Mouse (Mus musculus) heart, postnatal 25 days (tissue): ENCODE results near the gene Cdh3. TPM values are rescaled to one million over a fixed set of nuclear protein-coding genes. Genes with fewer than 3 reads are reported as not detected.

Source experiments
- DNase-seq: peaks from one replicate; pipeline ENCODE4 v3.0.0; 2022; ENCODE audit warnings: low spot score
- intact Hi-C: fragments of 180-260 bp; cut with DNase I; formaldehyde crosslinking; loops from one replicate; pipeline ENCODE4 v1.15.1; 2025
- total RNA-seq, 2 experiments: library from RNA; stranded (reverse); gene quantifications; 2 replicates each; pipeline ENCODE4 v1.2.3; 2021

Cdh3 gene
- total RNA-seq, 2 experiments from 2014 or later: 1.3 to 1.6 TPM

DNA sequence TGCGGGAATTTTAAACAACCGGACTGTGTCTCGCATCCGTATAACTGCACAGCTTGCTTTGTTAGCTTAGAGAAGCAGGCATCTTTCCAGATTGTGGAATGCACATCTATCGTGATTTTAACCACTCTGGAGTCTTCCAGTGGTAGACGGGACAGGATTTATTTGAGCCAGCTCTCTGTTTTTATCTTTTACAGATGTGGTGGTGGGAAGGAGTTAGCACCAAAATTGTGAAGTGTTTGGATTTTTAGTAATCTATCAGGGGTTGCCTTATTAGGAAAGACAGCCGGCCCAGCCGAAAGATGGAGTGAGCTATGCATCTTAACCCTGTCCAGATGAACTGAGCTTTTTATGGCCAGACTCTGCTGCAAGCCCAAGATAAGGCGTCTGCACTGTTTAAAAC lies 11.2 kb downstream of the Cdh3 start:
- intact Hi-C loops: no loop called here

DNA sequence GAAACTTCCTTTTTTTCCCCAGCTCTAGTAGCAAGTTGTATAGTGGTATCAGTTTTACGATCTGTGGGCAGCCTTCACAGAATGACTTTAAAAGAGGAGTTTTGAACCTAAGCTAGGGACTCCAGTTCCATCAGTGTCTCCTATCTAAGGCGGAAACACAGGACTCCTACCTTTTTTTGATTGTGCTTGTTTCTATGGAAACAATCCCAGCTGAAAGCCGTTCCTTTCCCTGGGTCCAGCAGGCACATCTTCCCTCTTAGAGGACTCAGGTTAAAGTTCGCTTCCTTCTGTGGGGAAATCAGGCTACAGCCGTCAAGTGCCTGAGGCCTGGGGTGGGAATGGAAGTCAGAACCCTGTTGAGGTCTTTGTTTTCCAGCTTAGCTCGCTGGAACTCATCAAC lies 16.0 kb downstream of the Cdh3 start:
- intact Hi-C loops: no loop called here
- DNase-seq: no peak

More for the DNA sequence above, 11.2 kb downstream of the Cdh3 start:
- no peak for DNase-seq

DNA sequence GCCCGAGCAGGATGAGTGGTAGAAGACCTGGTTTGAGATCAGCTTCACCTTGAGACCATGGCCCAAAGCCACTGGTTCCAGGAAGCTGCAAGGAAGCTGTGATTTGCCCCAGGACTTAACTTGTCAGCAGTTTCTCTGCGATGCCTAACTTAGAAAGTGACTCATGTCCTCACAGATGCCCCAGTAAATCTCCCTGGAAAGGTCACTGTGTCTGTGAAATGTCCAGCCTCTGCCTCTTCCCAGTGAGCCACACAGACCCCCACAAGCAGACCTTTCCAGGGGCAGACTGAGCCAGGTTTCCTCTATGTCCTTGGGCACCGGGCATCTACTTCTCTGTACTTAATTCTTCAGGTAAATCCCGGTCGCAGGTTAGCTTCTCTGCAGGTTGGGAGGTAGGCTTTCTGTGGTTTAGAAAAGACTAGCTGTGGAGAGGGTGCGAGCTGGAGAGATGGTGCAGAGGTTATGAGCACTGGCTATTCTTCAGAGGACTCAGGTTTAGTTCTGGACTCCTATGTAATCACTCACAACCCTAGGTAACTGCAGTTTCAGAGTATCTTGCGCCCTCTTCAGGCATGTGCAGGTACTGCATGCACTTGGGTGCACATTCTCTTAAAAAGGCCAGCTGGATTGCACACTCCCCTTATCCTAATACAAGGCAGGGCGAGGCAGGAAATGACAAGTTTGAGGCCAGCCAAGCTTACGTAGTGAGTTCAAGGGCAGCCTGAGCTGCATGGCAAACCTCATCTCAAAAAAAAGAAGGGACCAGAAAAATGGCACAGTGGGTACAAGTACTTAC lies 16.7 kb downstream of the Cdh3 start:
- DNase-seq: no peak
- intact Hi-C loops: no loop called here

DNA sequence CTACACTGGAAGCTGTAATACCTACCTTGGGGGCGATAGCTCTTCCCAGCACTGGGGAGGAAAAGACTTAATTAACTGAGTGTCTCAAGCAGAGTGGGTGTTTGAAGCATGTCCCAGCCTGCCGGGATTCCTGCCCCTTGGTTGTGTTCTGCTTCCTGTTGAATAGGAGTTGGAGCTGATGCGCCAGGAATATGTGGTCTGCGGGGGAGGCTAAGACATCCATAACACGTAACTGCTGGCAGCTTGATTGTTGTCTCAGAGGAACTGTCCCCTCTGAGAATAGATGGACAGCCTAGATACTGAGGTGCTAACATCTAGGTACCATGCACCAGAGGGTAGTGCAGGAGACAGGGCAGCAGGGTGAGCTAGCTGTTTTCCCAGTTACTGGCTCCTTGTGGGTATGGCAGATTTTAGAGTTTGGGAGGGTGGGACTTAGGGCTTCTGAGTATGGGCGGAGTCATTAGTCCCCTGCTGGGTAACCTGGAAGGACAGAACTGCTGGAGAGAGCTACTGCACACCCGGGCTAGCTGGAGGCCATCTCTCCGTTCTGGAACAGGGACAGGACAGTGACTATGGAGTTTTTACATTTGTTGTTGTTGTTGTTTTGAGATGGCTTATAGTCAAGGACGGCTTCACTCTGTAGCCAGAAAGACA lies 18.0 kb downstream of the Cdh3 start:
- intact Hi-C loops: no loop called here

DNA sequence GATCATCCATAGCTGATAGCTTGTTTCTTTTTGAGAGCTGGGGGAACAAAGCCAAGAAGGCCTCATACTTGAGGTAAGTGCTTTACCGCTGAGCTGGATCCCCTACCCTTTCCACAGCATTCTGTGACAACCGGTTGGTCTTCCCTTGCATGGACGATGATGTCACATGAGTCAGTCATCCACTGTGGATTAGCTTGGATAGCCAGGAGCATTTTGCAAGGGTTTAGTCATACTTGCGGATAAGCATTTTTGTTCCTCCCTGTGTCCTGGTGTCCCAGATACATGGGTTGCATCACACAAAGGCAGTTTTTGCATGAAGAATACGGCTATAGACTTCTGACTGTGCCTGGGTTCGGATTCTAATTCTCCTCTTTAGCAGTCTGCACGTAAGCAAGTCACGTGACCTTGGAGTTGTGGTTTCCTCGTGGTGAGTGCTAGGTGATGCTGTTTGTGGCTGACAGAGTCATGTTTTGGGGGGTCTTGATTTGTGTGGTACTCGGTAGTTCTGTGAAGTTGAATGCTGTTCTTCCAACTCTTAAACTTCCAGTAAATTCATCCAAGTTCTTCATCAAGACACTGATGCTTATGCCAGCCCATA lies 19.3 kb downstream of the Cdh3 start:
- DNase-seq: no peak
- intact Hi-C loops: no loop called here

More for the DNA sequence above, 18.0 kb downstream of the Cdh3 start:
- no peak for DNase-seq

DNA sequence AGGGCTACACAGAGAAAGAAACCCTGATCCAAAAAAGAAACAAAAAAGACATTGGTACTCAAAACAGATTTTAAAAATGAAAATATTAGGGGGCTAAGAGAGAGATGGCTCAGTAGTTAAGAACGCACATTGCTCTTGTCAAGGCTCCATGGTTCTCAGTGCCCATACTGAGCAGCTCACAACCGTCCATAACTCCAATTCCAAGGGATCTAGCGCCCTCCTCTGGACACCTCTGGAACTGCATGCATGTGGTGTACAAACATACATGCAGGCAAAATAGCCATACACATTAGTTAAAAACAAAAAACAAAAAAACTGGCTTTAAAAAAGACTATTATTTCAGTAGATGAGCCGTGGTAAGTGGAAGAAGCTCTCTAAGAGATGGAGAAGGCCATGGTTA lies 19.9 kb downstream of the Cdh3 start:
- intact Hi-C loops: no loop called here
- no peak for DNase-seq

DNA sequence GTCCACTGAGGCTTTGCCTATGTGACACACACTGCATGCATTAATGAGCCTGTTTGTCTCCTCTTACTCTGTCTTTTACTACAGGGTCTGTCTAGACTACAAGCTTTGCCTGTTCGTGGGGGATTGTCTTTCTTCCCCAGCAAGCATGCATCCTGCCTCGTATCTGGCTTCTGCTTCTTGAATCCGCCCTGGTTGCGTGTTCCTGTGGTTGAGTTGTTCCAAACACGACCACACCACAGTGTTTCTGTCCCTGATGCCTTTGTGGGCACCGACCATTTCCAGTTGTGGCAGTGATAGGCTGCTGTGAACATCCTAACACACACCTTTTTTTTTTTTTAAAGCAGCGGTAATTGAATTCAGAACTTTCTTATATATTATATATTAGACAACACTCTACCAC lies 23.0 kb downstream of the Cdh3 start:
- DNase-seq: no peak
- intact Hi-C loops: loop anchor here (1.0 kb wide), 1 partner anchor 100 kb away; no protein-coding TSS in a partner anchor

DNA sequence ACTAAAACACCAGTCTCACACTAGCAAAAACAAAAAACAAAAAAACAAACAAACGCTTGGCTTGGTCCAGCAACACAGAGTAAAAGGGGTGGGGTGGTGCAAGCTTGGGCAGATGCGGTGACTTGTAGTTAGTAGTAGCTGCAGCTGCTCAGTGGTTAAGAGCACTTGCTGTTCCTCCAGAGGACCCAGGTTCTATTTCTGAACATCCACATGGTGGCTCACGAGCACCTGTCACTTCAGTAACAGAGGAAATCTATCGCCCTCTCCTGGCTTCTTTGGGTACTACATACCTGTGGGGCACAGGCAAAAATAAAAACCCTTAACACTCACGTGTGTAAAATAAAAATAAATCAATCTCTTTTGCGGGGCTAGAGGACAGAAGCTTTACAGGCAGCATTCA lies 23.8 kb downstream of the Cdh3 start:
- DNase-seq: no peak
- intact Hi-C loops: loop anchor here (1.0 kb wide), 1 partner anchor 101 kb away; no protein-coding TSS in a partner anchor

DNA sequence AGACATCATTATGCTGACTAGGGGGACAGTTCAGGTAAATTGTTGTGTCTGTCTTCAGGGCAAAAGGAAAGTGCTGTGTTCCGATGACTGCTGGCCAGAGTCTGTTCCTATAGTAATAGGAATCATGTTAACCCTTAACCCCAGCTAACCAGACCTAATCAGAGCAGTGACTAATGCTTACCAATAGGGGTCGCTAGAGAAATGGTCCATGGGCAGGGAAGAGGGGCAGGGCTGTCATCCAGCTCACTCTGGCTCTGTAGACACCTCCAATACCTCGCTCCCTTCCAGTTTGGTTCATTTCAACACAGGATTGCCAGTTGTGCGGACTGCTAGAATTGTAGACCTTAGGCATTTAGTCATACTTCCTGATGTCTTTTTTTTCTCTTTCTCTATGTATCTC lies 24.8 kb downstream of the Cdh3 start:
- no peak for DNase-seq
- intact Hi-C loops: no loop called here

DNA sequence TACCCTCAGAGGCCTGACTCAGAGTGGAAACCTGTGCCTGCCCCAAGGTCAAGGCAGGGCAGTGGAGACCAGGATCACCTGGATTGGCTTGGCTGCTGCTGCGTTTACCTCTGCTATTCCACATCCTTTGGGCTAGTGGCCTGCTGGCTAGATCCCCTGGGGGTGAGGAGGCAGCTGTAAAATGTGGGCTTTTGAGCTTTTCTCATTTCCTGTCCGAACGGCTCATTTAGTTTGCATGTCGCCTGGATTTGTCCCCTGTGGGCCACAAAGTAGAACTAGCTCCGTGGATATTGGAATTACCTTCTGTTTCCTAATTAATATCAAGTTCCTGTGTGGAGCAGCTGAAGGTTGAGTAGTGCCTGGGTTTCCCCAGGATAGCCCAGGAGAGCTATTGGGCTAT lies 28.5 kb downstream of the Cdh3 start:
- intact Hi-C loops: no loop called here
- DNase-seq: no peak

DNA sequence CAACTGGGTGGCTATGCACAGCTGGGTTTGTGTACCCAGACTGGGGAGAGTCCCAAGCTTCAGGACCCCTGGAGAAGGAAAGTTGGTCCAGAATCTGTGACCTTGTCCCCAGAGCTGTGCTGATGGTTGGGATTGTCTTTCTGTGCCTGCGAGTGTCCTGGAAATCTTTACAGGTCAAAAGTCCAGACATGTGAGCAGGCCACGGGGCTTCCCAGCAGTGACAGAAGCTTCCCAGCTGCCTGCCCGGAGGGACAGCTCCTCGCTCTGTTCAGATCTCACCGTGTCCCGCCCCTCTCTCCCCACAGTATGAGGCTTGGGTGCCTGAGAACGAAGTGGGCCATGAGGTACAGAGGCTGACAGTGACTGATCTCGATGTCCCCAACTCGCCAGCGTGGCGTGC lies 30.3 kb downstream of the Cdh3 start:
- intact Hi-C loops: no loop called here
- DNase-seq: no peak

DNA sequence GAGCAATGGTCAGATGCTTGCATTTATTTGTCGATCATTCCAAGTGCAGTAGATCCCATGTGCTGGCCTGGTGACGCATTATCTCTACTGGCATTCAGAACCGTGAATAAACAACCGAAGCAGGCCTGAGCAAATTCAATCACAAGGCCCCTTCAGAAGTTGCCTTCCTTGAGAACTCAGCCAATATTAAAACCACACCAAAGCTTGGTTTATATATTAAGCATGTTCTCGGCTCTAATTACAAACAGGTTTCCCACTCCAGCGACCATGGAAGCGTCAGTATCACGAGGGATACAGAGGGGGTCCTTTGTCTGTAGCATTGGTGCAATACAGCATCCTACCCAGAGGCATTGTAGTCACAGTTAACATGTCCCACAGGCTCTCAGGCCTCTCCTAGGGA lies 32.4 kb downstream of the Cdh3 start:
- intact Hi-C loops: no loop called here
- DNase-seq: no peak

DNA sequence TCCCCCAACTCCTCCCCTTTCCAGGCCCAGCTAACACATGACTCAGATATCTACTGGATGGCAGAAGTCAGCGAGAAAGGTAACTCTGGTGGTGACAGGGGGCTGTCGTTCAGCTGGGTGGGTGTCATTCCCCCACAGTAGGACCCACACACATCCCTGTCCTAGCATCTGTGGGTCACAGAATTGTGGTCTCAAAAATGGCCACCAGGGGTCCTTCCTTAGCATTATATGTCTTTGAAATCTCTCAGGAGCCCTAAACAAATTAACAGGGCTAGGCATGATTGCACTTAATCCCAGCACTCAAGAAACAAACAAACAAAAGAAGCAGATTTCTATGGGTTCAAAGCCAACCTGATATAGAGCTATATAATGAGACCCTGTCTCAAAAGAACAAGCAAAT lies 34.5 kb downstream of the Cdh3 start:
- intact Hi-C loops: loop anchor here (1.0 kb wide), 1 partner anchor 102 kb away; no protein-coding TSS in a partner anchor

DNA sequence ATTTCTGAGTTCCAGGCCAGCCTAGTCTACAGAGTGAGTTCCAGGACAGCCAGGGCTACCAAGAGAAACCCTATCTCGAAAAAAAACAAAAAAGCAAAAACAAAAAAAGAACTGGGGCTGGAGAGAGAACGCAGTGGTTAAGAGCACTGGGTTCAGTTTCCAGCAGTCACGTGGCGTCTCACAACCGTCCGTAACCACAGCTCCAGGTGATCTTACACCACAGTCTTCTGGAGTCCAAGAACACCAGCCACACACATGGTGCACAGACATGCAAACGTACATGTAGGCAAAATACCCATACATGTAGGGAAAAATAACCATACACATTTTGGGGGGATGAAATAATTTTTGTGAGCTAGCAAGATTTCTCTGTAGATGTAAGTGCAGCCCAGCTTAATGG lies 36.1 kb downstream of the Cdh3 start:
- intact Hi-C loops: no loop called here
- no peak for DNase-seq

More for the DNA sequence above, 34.5 kb downstream of the Cdh3 start:
- no peak for DNase-seq

DNA sequence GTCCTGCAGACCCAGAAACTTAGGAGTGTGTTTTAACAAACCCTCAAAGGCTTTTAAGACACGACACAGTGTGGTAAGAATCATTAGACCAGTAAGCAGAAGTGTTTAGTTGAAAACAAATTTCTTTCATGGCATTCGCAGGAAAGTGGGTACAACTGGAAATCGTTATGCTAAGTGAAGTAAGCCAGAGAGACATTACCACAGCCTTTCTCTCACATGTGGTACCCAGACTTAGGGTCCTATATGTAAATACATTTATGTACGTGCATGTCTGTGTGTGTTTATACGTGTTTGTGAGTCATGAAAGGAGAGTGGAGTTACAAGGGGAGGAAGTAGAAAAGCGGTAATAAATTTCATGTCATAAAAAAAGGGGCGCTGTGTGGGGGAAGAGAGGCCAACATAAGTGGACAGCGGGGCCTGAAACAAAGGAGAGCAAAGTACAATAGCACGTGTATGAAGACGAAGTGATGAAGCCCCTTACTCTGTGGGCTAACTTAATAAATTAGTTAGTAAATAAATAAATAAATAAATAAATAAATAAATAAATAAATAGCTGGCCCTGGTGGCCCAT lies 37.8 kb downstream of the Cdh3 start:
- intact Hi-C loops: no loop called here
- no peak for DNase-seq

DNA sequence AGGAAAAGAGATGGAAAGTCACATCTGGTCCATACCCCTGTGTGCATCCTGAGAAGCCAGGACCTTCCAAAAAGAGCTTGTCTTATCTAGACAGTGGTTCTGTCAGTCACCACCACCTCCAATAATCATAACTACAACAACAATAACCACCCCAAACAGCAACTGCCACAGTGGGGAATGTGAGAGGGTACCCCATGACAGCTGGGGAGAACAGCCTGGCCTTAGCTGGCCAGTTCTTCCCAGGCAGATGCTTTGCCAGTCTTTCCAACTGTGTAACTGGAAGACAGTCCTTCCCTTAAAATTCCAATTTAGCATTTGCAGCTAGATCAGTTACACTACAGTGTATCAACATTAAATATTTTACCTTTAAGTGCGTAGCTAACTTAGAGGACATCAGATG lies 40.2 kb downstream of the Cdh3 start:
- DNase-seq: no peak
- intact Hi-C loops: no loop called here

DNA sequence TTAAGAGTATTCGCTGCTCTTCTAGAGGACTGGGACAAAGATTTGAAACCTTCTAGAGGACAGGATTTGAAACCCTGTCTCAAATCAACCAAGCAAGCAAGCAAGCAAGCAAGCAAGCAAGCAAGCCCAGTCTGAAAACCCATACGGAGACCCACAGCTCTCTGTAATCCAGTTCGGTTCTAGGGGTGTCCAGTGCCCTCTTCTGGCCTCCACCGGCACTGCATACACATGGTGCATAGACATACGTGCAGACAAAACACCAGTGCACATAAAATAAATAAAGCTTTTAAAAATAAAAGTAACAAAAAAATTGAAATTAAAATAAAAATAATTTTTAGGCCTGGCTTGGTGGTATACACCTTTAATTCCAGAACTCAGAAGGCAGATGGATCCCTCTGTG lies 43.3 kb downstream of the Cdh3 start:
- DNase-seq: no peak
- intact Hi-C loops: no loop called here

DNA sequence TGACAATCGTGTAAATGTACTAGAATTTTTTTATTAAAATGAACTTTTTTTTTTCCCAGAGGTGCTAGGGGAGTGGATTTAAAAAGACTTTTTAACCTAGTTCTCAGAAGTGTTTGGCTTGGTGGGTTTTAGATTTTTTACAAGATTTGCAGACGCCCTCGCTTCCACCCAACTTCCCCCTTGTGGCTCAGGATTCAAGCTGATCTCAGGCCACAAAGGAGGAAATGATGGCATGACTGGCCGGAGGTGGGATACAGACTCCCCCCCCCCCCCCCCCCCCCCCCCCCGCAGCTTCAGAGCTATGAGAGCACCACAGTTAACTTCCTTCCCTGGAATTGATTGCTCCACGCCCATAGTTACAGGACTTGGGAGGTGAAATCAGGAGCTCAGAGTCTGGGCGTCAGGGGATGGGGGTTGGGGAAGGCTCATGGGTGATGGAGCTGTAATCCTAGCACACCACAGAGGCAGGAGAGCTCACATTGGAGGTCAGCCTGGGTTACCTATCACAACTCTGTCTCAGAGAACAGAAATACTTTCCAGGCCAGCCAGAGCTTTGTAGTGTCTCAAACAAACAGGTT lies 45.5 kb downstream of the Cdh3 start:
- intact Hi-C loops: no loop called here
- no peak for DNase-seq

DNA sequence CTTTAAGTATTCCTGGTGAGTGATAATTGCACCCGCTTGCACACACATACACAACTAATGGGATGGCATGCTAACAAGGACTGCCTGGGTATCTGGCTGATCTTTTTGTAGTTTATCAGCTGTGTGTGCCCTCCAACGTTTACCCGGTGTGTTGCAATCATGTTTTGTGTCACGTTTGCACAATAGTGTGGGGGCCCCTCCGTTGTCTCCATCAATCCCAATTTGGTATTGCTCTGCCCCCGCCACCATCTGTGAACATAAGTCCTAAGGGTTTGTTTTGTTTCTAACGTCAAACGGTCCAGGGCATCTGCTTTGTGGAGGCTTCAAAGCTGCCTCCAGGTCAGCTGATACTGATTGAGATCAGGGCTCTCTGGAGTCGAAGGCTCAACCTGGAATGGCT lies 49.2 kb downstream of the Cdh3 start:
- intact Hi-C loops: loop anchor here (2.0 kb wide), 1 partner anchor 87 kb away; no protein-coding TSS in a partner anchor
- DNase-seq: no peak

DNA sequence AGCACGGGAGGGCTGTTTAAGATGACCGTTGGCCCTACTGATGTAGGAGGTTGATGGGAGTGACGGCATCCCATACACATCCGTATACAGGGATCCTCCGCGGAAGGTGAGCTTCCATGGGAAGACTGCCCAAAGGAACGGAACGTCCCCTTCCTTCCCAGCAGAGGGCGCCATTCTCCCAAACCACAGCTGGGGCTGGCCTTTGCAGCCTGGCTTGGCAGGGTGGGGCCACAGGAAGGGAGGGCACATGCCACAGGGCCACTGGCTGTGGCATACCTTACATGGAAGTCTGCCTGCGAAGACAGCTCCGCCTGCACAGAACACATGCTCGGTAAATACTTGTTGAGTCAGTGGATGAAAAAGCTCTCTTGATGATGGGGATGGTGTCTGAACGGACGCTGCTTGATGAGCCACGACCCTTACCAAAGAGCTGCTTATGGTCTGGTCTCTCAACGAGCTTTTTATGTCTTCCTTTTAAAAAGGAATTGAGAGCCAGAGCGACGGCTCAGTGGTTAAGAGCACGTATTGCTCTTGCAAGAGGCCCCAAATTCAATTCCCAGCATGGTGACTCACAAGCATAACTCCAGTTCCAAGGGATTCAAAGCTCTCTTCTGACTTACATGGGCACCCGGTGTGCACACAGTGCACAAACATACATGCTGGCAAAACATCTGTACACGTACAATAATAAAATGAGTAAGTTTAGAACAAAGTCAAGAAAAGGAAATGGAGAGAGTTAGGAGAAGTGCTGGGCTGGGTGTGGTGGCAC lies 50.6 kb downstream of the Cdh3 start:
- intact Hi-C loops: loop anchor here (2.0 kb wide), 1 partner anchor 86 kb away; no protein-coding TSS in a partner anchor
- peak; percentile 30 for DNase-seq
